Comparison of ENCODE assay signal across 20 mouse cellular contexts in genomic region chr7:79400296-79400695, GRCm38 (mm10). TPM values are rescaled to one million over a fixed set of nuclear protein-coding genes. Genes with fewer than 3 reads are reported as not detected.
"Had no signal": no experiment of that assay in that cellular context is flagged by ENCODE, and none has a peak within 500 bp of the region (broad histone marks: within the 10 kb centered on the region; RNA-seq: fewer than 3 reads in every experiment).

No protein-coding gene starts in this region.

- H3K27ac ChIP-seq: neural tube, embryonic 13.5 days; neural tube, embryonic 15.5 days; stomach, embryonic 15.5 days; stomach, postnatal 0 days had no signal

- H3K36me3 ChIP-seq: neural tube, embryonic 13.5 days; neural tube, embryonic 15.5 days; stomach, embryonic 15.5 days had no signal

- DNase-seq: retina, postnatal 1 day; right cerebral cortex, adult 18-20 months; right cerebral cortex, postnatal 14 days; right cerebral cortex, postnatal 25 days; right cerebral cortex, postnatal 4 days; spleen, adult 18-20 months; thymus, adult 18-20 months; thymus, adult 2 months; thymus, postnatal 14 days; thymus, postnatal 25 days; thymus, postnatal 36 days; thymus, postnatal 4 days had no signal

- H3K27me3 ChIP-seq: neural tube, embryonic 13.5 days; neural tube, embryonic 15.5 days; stomach, embryonic 15.5 days had no signal

- H3K4me1 ChIP-seq: stomach, embryonic 15.5 days had no signal

- H3K9me3 ChIP-seq: neural tube, embryonic 13.5 days; neural tube, embryonic 15.5 days; stomach, embryonic 15.5 days had no signal

- H3K4me3 ChIP-seq: neural tube, embryonic 13.5 days; neural tube, embryonic 15.5 days; stomach, embryonic 15.5 days had no signal

- H3K4me2 ChIP-seq: neural tube, embryonic 13.5 days; neural tube, embryonic 15.5 days; stomach, embryonic 15.5 days had no signal

- H3K9ac ChIP-seq: neural tube, embryonic 13.5 days; neural tube, embryonic 15.5 days; stomach, embryonic 15.5 days had no signal

RNA-seq across cellular contexts. Expression of gene Rlbp1, which starts 13.4 kb away (rescaled TPM):
- total RNA-seq: neutrophil, adult 5-6 weeks had no signal
- polyA plus RNA-seq: small intestine, adult 2 months; spleen, adult 2 months; stomach, embryonic 14.5 days had no signal
